Mouse (Mus musculus) layer of hippocampus, adult 18-20 months (tissue): ENCODE measurements at regions not wholly inside any gene's neighbourhood (a gene's known extent, or its start where the extent isn't known, plus 50 kb on each side); places are given as distances from the start of the nearest gene placed in this dataset.
A peak's percentile ranks its signal among the peaks of the same experiment; 100 is the strongest.

Experiments used
- DNase-seq, 2 experiments: peaks; one replicate each; pipeline ENCODE4 v3.0.0; 2022; ENCODE audit warnings: low spot score in 2 of 2
- microRNA-seq, 2 experiments: library from miRNA; unstranded; fragments of <30 nt; microRNA quantifications; one replicate each; pipeline ENCODE4 v1.2.0; 2021

- DNase-seq = peak in 1 of 2 experiments; percentile 35
These were observed 58.6 kb upstream of the Mkln1 start for GRCm38 (mm10) chr6:31339948-31340250.

- DNase-seq = no peak
These were observed 53.0 kb upstream of the Mkln1 start for GRCm38 (mm10) chr6:31345366-31346084.

GRCm38 (mm10) chr6:31348333-31348732 lies 50.2 kb upstream of the Mkln1 start:
- DNase-seq = no peak

Small RNAs in the stretch of these regions (microRNA-seq; reads per million reads assigned to microRNA genes)
- gene Mir29a (23,269 to 34,587 reads per million in 2 experiments), gene Mir29b-1 (57.0 to 67.1 reads per million in 2 experiments)
